Mouse (Mus musculus) testis, adult 2 months (tissue): ENCODE measurements around the gene Adam12.

Experiments
- CTCF ChIP-seq: fragments of 200-500 bp; IDR thresholded peaks from 2 replicates; pipeline ENCODE4 v1.5.1; 2012; ENCODE audit warnings: low read depth, mild to moderate bottlenecking, inconsistent platforms, low read length, moderate library complexity; ENCODE audit not compliant: control insufficient read depth, insufficient read depth, insufficient replicate concordance
- POLR2A ChIP-seq: fragments of 200-500 bp; IDR thresholded peaks from 2 replicates; pipeline ENCODE4 v1.6.1; 2012; ENCODE audit warnings: low read depth, mild to moderate bottlenecking, inconsistent platforms, low read length, moderate library complexity; ENCODE audit not compliant: control insufficient read depth

- TF ChIP-seq CTCF, result no peak
- TF ChIP-seq POLR2A, result no peak
These were observed 16.1 kb upstream of the Adam12 start for GRCm38 (mm10) chr7:134248041-134248440.
